Mouse (Mus musculus) 3T3-L1 (cell line): Measurements from ENCODE around the gene Xylt1.

Experiments used
- DNase-seq: peaks from one replicate; pipeline ENCODE4 v3.0.0-alpha.2; 2015; ENCODE audit warnings: low read depth, low spot score

Xylt1 gene

GRCm38 (mm10) chr7:117510113-117510512 lies 129.3 kb downstream of the Xylt1 start:
- DNase-seq: no peak

- DNase-seq: no peak
These were observed 131.5 kb downstream of the Xylt1 start for GRCm38 (mm10) chr7:117512301-117512700.

DNA sequence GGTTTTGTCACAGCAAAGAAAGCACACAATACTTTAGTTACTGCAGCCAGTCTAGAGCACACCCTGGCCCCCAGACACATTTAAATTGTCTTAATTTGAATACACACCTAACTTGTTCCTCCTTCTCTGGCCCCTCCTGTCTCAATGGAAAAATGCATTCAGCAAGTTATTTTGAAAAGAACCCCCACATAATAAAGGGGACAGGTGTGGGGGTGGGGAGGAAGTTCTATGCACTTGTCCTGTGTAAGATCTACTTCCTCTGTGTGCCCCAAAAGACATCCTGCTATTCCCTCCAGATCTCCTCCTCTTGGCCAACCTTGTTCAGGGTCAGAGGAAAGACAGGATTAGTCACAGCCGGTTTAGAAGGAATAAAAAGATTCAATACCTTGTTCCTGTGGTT lies 135.0 kb downstream of the Xylt1 start:
- no peak for DNase-seq

- DNase-seq: no peak
These were observed 136.1 kb downstream of the Xylt1 start for GRCm38 (mm10) chr7:117516896-117517295.

DNA sequence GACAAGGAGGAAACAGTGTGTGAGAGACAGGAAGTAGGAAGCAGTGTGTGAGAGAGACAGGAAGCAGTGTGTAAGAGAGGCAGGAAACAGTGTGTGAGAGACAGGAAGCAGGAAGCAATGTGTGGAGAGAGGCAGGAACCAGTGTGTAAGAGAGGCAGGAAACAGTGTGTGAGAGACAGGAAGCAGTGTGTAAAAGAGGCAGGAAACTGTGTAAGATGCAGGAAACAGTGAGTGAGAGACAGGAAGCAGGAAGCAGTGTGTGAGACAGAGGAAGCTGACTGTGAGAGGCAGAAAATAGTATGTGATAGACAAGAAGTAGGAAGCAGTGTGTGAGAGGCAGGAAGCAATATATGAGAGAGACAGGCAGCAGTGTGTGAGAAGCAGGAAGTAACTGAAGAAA lies 140.6 kb downstream of the Xylt1 start:
- DNase-seq: no peak

GRCm38 (mm10) chr7:117522092-117522635 lies 141.4 kb downstream of the Xylt1 start:
- no peak for DNase-seq

DNA sequence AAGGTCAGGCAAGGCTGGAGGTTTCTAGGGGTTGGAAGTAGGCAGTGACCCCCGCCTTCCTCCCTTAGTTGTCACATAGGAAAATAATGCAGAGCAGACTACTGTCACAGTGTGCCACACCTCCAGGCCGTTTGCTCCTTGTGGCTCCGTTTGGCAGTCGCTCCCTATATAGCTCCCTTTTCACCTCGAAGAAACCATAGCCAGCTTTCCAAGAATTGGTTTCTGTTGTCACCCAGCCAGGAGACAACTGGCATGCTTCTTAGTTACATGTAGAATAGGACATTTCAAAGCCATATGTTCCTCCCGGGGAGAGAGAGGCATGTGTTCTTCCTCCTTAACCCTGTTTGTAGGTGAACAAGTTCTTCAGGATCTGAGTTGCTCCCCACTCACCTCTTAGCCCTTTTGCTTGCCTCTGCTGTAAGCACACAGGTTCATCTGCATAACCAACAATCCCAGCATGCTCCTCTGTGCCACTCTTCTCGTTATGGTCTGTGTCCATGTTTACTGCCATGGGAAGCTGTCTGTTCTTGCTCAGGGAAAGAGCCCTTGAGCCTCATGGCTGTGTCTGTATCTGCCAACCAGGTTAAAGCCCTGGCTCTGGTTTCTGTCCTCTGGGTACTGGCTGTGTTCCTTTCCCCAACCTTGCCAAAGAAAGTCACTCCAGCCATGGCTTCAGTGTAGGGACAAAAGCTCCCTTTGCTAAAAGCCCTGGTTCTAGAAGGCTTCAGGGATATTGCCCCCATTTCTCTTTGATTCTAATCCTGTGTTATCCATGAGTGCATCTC lies 143.8 kb downstream of the Xylt1 start:
- DNase-seq: no peak

DNA sequence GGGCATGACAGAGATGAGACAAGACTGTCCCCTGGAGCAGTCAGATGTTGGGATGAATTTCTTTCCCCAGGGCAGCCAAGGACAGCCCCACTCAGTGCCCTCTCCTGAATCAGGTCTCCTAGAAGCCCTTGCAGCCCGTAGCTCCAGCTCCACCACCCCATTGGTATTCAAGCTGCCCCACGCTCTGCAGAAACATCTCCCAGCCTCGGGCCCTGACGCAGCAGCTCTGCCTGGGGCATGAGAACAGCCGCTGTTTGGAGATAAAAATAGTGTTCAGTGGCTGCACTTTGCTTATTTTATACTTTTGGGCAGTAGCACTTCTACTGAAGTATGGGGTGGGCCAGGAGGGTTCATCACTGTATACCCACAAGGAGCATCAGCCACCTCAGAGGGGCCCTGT lies 144.9 kb downstream of the Xylt1 start:
- no peak for DNase-seq

DNA sequence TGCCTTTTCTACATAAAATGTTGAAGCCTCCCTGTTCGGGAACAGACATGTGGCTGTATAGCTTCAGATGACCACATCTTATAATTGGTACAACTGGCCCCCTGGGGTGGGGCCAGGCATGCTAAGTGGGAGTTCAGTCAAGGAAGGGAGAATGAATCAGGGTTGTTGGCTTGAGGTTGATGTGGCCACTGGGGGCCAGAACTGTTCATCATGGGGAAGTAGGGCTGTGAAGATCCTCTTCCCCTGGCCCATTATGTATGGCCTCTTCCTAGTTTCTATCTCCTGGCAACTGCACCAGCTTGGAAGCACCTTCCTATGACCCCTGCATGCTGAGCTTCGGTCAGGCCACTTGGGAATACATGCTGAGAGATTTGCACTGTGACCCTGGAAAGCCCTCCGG lies 145.8 kb downstream of the Xylt1 start:
- no peak for DNase-seq

DNA sequence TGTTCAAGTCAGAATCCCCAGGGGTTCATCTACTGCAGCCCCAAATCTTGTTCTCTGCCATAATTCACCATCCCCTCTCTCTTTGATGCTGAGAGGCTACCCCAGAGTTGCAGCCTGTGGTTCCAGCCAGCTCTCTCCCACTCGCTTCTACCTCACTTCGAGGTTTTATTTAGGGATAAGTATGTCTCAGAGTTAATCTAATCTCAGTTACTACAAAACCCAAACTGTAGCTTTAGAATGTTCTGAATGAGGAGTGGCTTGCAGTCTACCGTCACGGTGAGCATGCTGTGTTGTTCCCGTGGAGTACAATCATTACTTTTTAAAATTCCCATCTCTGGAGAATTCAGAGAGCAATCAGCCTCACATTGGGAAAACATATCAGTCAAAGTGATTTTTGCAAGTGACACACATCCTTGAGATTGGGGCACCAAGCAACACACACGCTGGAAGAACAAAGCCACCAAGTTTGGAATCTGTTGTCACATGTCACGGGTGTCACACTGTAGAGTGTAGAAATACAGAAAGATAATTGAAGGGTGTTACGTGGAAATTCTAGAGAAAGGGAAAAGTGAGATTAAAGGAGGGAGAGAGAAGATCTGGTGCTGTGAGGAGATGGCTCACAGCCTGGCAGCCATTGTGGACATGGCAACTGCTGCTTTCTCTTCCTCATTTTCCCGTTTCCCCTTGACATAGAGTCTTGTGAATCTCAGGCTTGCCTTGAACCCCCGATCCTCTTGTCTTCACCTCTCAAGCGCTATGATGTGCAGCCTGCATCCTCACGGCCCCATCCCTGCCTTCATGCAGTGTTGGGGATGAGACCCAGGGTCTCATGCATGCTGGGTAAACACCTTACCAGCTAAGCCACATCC lies 149.2 kb downstream of the Xylt1 start:
- no peak for DNase-seq

- no peak for DNase-seq
These were observed 151.9 kb downstream of the Xylt1 start for GRCm38 (mm10) chr7:117532651-117533050.

DNA sequence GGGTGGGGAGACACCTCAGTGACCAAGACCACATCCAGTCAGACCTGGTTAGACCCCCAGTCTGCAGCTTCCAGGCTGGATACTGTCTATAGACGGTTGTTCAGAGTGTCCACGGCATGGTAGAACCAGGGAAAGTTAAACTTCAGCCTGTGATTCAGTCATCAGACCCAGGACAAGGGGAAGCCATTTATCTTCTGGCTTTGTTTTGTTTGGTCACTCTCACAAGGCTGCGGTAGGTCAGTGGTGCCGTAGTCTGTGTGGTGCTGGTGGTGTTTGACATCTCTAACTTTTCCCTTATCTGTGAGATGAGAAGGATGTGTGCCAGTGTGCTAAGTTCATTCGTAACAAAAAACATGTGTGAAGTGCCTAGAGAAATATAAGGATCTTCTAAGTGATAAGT lies 152.4 kb downstream of the Xylt1 start:
- no peak for DNase-seq

- DNase-seq: no peak
These were observed 159.2 kb downstream of the Xylt1 start for GRCm38 (mm10) chr7:117539931-117540330.

GRCm38 (mm10) chr7:117540413-117540812 lies 159.6 kb downstream of the Xylt1 start:
- no peak for DNase-seq

DNA sequence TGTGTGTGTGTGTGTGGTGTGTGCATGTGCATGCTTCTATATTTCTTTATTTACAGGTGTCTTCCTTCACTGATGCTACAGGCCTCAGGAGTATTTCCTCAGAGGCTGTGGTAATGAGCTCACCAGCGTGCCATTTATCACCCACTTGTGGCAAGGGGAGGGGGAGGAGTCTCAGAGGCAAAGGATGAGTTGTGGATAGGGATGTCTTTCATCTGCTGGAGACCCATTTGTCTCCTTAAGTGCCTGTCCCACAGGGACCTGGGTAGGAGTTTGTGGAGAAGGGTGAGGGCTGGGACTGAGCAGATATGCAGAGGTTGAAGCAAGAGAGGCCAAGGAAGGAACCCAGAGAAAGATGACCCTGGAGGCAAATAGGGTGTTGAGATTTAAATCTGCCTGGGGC lies 160.3 kb downstream of the Xylt1 start:
- no peak for DNase-seq

DNA sequence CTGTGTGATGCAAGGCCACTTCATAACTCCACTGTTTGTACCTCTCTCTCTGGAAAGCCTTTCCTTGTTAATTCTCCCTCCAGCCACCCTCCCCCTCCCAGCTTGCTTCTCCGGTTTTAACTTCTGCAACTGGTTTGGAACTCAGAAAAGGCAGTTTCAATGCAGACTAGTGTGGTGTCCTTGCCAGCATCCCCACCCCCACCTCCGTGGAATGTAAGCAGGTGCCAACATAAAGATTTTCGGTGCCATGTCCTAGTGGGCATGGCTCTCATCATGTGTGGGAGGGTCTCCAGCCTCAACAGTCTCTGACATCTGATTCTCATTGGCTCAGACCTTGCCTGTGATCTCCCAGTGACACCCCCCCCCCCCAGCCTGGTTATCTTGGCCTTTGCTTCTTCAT lies 160.9 kb downstream of the Xylt1 start:
- DNase-seq: no peak

- no peak for DNase-seq
These were observed 162.3 kb downstream of the Xylt1 start for GRCm38 (mm10) chr7:117543041-117543440.

DNA sequence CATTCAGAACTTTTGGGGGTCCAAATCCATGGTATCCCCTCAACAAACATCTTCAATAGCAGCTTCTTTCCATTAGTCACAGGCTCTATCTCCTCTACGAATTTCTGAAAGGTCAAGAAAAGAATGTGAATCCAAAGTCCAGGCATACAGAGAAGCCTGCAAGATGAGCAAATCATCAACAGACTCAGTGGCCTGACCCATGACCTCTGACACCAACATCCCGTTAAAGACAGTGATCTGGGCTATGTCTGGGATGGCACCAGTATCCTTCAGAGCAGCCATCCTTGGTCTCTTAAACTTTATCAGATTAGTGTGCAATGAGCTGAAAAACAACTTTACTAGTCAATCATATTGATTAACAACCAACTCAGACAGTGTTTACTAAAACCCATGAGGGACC lies 163.3 kb downstream of the Xylt1 start:
- no peak for DNase-seq

DNA sequence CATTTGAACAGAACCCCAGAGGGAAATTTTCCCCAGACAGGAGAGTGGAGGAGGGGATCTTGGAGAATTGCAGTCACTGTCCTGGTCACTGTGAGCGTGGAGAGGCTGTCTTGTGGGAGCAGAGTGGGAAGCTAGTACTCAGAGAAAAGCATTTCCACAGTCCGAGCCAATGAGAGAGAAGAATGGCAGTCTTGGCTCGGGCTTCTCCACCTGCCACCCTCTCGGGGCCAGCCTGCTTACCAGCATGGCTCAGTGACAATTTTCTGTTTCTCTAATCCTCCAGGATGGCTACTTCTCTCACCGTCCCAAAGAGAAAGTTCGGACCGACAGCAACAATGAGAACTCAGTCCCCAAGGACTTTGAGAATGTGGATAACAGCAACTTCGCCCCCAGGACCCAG lies 167.5 kb downstream of the Xylt1 start:
- no peak for DNase-seq

DNA sequence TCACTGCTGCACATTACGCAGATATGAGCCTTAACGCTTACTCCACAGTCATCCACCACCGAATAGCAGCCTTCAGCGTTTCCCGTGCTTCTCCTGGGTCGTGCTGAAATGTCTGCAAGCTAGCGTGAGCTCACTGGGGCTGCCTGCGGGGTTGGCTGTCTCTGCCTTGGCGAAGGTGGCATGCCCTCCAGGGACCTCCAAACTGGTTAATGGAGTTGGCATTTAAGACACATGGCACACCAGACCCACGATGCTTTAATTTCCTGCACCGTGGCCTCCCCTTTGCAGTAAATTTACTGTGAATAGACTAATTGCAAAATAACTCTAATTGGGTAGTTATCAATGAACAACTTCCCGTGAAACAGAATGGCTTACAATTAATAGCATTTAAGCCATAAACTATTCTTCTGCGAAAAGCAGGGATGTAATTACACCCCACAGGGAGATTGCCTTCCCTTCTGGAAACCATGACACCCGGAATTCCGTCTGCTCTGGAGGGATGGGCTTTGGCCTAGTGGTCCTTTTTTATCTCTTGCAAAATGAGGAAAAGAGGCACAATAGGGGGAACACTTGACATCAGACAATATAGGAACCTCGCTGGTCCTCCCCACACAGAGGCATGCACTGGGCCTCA lies 170.3 kb downstream of the Xylt1 start:
- no peak for DNase-seq

DNA sequence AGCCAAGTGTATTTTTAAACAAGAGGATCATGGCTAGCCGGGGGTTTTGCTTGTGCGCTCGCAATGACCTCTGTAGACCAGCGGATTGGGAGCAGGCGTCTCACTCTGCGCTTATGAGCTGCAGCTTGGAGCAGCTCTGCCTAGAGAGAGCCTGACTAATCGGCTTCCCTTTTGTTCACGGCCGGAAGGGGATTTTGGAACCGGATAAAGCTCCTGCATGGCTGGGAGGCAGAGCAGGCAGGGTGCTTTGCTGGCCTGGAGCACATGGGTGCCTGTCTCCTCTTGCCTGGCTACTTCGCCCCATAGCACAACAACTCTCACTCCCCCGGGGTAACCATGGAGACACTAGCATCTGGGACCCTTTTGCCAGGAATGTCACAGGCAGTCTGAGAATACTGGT lies 172.4 kb downstream of the Xylt1 start:
- DNase-seq: no peak

DNA sequence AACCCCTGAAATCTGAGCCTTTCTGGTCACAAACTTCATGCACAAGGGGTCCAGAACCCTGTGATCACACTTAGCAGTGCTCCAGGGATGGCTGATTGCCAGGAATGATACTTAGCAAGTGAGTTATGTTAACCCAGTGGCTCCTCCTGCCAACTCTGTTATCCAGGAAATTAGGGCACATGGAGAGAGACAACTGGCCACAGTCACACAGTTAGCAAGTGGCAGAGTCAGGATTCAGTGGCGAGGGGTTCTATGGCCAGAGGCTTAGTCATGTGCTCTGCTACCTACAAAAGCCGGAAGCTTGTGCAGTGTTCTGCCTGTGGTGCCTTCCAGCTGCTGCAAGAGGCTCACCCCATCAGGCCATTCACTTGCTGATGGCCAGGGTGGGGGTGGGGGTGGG lies 175.0 kb downstream of the Xylt1 start:
- no peak for DNase-seq
